Mouse (Mus musculus) c-Kit-negative CD71-positive TER-119-positive erythroid progenitor cells, embryonic 14.5 days (primary cell): ENCODE measurements around the gene Tmem107.

Source experiments
- DNase-seq: peaks from one replicate; pipeline ENCODE4 v3.0.0-alpha.2; 2013; ENCODE audit warnings: low read depth, low spot score

Gene Tmem107

DNA sequence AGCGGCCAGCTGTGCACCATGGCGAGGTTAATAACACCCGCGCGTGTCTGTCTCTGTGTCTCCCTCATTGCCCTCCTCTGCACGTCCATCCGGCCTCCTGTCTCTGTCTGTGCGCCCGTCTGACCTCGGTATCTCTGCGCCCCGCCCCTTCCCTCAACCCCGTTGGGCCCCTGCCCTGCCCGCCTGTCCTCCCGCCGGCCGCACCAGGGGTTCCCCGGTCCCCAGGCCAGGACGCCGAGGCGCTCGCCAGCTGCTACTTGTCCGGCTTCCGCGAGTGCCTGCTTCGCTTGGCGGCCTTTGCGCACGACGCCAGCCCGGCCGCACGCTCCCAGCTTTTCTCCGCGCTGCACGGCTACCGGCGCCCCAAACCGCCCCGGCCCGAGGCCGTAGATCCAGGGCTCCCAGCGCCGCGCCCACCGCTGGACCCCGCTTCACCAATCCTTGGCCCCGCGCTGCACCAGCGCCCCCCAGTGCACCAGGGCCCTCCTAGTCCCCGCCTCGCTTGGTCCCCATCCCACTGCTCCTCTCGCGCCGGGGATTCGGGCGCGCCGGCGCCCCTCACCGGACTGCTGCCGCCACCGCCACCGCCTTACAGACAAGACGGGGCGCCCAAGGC is 51.8 kb downstream of the Tmem107 start, which contains the start of gene 9130213A22Rik:
Gene 9130213A22Rik, minus strand, starts transcription at position 254 of the 616 bp plus-strand sequence.
- no peak for DNase-seq
